In the genomic region with DNA sequence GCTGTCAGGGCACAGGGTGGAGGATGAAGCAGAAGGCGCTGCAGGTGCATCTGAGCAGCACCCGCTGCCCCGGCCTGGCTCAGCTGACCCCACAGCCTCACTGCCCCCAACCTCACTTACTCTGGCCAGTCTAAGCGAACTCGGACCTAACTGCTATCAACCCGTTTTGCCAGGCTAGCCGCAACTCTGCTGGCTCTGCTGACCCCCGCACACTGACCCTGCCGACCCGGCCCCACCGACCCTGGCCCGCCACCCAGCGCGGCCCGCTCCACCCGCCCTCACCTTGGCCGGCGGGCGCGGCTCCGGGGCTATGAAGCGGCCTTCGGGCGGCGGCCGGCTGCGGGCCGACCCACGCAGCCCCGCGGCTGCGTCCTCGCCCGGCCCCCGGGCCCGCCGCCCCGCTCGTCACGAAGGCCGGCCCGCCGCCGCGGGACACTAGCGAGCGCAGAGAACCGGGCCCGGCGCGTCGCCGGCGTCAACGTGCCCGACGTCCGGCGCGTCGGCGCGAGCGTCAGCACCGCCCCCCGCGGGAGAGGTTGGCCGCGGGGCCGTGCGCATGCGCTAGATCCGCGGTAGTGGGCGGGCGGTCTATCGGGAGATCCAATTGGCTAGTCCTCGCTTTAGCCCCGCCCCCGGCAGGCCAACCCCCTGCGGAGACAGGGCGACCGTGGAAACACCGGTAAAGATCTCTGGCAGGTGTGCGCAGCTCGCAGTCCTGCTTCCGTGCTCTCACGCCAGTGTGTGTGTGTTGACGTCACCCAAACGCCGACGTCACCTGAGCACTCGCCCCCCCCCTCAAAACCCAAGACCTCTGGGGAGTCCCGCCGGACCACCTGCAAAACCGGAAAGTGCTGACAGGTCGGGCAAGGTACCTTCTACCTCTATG, we compare ENCODE assay signal across 8 mouse cellular contexts. TPM values are rescaled to one million over a fixed set of nuclear protein-coding genes. Genes with fewer than 3 reads are reported as not detected.
A peak's percentile ranks its signal among the peaks of the same experiment; 100 is the strongest.
DNase-seq lines count a peak whose midpoint lies in the region; ATAC-seq lines count a peak whose summit lies in the region.

A gene (minus strand): TSS at position 493 of the 886 bp plus-strand sequence.

- intact Hi-C loops in heart, postnatal 14 days (cut with DNase I): loop anchor here (2.0 kb wide), 1 partner anchor 27 kb away; no protein-coding TSS in a partner anchor

- ATAC-seq in forebrain, embryonic 14.5 days: peak; percentile 95
- peak; percentile 95 for ATAC-seq in neural tube, embryonic 15.5 days (ENCODE audit: low FRiP score)

- peaks cover 6% of the 10 kb centered on the region for H3K4me1 ChIP-seq in forebrain, embryonic 14.5 days (ENCODE audit: control insufficient read depth, insufficient read depth, low read length)
- H3K4me1 ChIP-seq in neural tube, embryonic 15.5 days: peaks cover 35% of the 10 kb centered on the region

- H3K4me2 ChIP-seq in forebrain, embryonic 14.5 days (ENCODE audit: low read length): peak within 1 kb of the TSS; percentile 86
- H3K4me2 ChIP-seq in neural tube, embryonic 15.5 days: peak within 1 kb of the TSS; percentile 78

- H3K9ac ChIP-seq in forebrain, embryonic 14.5 days (ENCODE audit: low read length): peak within 1 kb of the TSS; percentile 97
- H3K9ac ChIP-seq in neural tube, embryonic 15.5 days (replicated peaks): peak within 1 kb of the TSS; percentile 93

- peak; percentile 95 for DNase-seq in ES-CJ7 (ENCODE audit: low read depth, low spot score)
- DNase-seq in cerebellum, adult 11 months: peak; percentile 99
- peak; percentile 97 for DNase-seq in forebrain, embryonic 14.5 days (ENCODE audit: low spot score)
- peak; percentile 99 to 100 for DNase-seq in heart, postnatal 14 days
- peak; percentile 98 for DNase-seq in layer of hippocampus, adult 11-12 months (ENCODE audit: low spot score)
- peak; percentile 97 to 98 for DNase-seq in lung, adult 18-20 months
- DNase-seq in testis, postnatal 14 days (ENCODE audit: low spot score): peak; percentile 97

- peak within 1 kb of the TSS; percentile 58 for H3K27ac ChIP-seq in forebrain, embryonic 14.5 days (ENCODE audit: low read depth, low read length)
- peak within 1 kb of the TSS; percentile 85 for H3K27ac ChIP-seq in neural tube, embryonic 15.5 days (replicated peaks)

- WGBS in forebrain, embryonic 14.5 days: under 1% methylated on average over 65 of the region's 97 CpGs
- WGBS in neural tube, embryonic 15.5 days: under 1% methylated on average over 90 of the region's 97 CpGs

- peaks cover 26% of the 10 kb centered on the region for H3K36me3 ChIP-seq in forebrain, embryonic 14.5 days (ENCODE audit: control insufficient read depth, insufficient read depth, low read length)
- peaks cover 23% of the 10 kb centered on the region for H3K36me3 ChIP-seq in neural tube, embryonic 15.5 days

- 0 out of 2 replicates have a peak, but pooled peaks cover 6% of the 10 kb centered on the region for H3K27me3 ChIP-seq in forebrain, embryonic 14.5 days (replicated peaks; ENCODE audit: control insufficient read depth, insufficient read depth, low read length)
- 0 out of 2 replicates have a peak, but pooled peaks cover 7% of the 10 kb centered on the region for H3K27me3 ChIP-seq in neural tube, embryonic 15.5 days (replicated peaks)

- H3K4me3 ChIP-seq in forebrain, embryonic 14.5 days (ENCODE audit: low read depth, low read length): peak within 1 kb of the TSS; percentile 95
- peak within 1 kb of the TSS; percentile 95 for H3K4me3 ChIP-seq in neural tube, embryonic 15.5 days (replicated peaks)

- no peaks in the 10 kb centered on the region for H3K9me3 ChIP-seq in forebrain, embryonic 14.5 days (replicated peaks; ENCODE audit: control insufficient read depth, low read length)
- H3K9me3 ChIP-seq in neural tube, embryonic 15.5 days (replicated peaks): no peaks in the 10 kb centered on the region

RNA-seq across cellular contexts. Expression of the gene that starts here (rescaled TPM):
- 23.0 and 30.5 TPM in 2 replicates for polyA plus RNA-seq in forebrain, embryonic 14.5 days (2014; fragmentation: Nextera tagmentation; extraction: Ambion mirVana)
- 10 to 100 TPM; 46.3 to 54.8 TPM for total RNA-seq in heart, postnatal 14 days (2021)
- 22.3 and 25.6 TPM in 2 replicates for polyA plus RNA-seq in neural tube, embryonic 15.5 days (2015; fragmentation: Nextera tagmentation; extraction: Ambion mirVana)

Comparison
In these comparisons a context has a peak if more than half of its experiments do, and no peak if none do; other contexts are left out.
1. Peak in every context shown above with its lines: DNase-seq, ATAC-seq, H3K4me3 ChIP-seq and H3K27ac ChIP-seq.